Mouse (Mus musculus) natural killer cell, adult 2 months (primary cell): ENCODE results near the gene Ubr4.
"Not testable (repeated sequence)": the region's sequence is repeated elsewhere in the genome, so short reads cannot be mapped to it uniquely, and the experiment has no call there.

Experiments used
- DNase-seq, 2 experiments: peaks; one replicate each; pipeline ENCODE4 v3.0.0; 2022; ENCODE audit warnings: low spot score in 2 of 2

Ubr4 gene

DNA sequence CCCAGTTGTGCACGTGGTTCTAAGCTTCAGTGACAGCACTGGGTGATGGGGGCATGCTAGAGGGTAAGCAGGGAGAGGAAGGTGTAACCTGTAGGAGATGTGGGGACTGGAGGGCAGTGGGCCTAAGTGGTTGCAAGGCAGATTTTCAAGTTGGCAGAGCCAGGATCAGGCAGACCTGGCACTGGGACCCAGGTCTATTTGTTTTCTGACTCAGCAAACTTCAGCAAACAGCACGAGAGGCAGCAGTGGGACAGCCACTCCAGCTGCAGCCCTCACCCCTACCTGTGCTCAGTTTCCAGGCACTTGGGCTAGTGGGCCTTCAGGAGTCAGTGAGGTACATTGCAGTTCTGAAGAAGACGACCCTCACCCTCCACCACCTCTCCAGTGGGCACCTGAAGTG lies 4.8 kb downstream of the Ubr4 start:
- no peak for DNase-seq

DNA sequence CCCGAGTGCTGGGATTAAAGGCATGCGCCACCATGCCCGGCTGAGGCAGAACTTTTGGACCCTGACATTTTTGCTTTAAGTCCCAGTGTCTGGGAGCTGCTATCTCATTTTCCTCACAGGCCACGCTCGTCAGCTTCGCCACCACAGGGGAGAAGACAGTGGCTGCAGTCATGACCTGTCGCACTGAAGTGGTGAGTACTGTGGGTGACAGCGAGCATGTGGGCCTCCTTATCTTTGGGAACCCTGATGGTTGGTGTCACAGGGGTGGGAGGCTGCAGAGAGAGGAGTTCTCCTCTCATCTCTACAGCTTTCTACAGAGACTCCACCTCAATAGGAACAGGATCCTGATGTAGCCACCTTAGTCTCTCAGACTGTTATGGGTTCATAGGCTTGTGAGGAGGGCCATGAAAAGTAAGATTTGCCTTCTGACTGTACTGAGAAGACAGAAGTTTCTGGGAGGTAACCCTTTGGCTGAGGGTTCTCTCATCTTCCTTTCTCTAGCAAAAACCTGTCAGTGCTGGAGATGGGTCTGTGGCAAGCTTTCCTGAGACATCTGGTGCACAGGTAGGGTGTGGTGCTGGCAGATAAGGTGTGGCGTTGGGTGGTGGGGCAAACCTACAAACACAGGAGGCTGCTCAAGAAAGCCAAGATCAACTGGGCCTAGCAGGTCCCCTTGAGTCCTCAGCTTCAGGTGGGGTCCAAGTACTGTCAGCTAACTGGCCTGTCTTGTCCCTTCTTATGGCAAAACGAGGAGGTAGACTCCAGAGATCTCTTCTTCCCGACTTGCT lies 8.5 kb downstream of the Ubr4 start:
- DNase-seq: no peak

DNA sequence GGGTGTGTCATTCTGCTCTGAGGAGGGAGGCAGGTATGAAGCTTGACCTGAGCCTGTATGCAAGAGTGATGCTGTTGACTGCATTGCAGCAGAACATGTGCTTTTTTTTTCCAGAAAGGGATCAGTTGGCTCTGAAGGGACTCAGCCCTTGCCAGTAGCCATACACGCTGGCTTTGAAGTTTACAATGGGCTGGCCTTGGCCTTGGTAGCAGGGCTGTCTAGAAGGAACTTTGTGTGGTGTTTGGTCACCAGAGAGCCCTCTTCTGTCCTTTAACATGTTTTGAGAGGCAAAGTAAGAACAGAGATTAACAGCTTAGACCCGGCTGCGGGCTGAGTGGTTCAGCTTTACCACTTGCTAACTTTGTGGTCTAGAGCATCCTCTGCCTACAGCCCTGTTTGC lies 14.9 kb downstream of the Ubr4 start:
- no peak for DNase-seq

DNA sequence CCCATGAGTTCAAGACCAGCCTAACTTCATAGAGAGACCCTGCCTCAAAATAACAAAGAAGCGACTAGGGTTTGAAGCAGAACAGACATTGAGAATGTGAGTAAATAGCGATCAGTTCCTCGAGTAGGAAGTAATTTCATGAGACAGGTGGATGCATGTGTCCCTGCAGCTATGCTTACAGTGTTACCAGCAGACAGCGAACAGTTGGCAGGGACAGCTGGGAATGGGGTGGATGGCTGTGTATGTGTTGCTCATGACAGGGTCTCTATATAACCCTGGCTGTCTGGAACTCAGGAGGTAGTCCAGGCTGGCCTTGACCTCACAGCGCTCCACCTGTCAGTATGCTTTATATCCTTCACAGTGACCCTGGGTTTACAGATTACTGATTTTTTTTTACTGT lies 15.6 kb downstream of the Ubr4 start:
- DNase-seq: no peak

DNA sequence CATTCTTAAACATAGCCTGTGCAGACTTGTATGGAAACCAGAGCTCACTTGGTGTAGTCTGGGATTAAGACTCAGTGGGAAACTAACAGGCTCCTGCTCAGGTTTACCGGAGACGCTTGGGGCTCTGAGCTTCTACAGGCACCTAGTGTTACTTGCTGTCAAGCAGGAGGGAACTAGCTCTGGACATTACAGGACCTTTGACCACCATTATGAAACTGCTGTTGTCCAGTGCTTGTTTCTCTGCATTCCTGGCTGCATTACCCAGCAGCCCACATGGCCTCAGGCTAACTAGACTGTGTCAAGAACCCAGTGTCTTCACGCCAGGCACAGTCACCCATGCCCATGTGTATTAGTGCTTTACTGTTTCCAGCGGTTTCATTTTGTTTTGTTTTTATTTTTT lies 20.7 kb downstream of the Ubr4 start:
- DNase-seq: no peak

DNA sequence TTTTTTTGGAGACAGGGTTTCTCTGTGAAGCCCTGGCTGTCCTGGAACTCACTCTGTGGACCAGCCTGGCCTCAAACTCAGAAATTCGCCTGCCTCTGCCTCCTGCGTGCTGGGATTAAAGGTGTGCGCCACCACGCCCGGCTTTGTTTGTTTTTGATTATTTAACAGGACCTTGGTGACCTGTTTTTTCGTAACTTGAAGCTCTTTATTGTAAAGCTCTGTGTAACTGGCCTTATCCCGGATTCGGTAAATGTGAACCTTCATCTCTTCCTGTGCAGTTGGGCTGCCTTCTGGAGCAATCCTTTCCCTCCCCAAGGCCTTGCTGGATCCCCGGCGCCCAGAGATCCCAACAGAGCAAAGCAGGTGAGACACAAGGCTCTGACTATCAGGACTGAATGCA lies 21.1 kb downstream of the Ubr4 start:
- DNase-seq: no peak

DNA sequence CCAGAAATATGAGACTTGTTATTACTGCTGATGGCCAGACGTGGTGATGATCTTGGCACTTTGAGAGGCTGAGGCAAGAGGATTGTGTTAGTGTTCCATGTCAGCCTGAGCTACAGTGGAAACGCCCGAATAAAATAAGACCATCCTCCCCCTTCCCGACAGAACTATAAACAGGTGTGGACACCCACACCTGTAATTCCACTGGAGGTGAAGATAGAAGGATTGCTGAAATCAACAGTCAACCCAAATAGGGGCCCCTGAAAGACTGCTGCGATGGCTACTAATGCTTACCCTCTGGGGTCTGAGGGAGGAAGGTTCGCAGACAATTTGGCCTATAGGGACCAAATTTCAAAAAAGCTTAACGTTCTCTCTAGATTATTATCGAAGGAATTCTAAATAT lies 27.3 kb downstream of the Ubr4 start:
- no peak for DNase-seq

DNA sequence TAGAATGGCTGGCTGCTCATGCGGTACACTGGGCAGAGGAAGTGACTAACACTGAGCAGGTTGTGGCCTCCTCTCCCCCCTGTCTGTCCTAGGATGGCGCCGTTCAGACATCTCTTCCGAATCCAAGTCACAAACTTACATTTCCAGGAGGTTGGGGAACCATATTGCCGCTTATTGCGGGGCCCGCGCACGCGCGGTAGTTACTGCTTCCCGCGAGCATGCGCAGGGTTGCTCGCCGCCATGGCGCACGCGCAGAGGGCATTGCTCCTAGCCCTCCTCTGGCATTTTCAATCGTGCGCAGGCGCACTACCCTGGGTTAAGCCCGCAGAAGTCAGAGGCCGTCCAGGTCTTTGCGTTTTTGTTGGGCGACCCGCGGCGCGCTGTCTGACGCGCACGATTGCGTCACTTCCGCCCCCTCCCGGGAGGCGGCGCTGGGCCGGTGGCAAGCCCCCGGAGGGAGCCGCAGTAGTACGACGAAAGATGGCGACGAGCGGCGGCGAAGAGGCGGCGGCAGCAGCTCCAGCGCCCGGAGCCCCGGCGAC lies 27.9 kb downstream of the Ubr4 start:
- peak; percentile 100 for DNase-seq

DNA sequence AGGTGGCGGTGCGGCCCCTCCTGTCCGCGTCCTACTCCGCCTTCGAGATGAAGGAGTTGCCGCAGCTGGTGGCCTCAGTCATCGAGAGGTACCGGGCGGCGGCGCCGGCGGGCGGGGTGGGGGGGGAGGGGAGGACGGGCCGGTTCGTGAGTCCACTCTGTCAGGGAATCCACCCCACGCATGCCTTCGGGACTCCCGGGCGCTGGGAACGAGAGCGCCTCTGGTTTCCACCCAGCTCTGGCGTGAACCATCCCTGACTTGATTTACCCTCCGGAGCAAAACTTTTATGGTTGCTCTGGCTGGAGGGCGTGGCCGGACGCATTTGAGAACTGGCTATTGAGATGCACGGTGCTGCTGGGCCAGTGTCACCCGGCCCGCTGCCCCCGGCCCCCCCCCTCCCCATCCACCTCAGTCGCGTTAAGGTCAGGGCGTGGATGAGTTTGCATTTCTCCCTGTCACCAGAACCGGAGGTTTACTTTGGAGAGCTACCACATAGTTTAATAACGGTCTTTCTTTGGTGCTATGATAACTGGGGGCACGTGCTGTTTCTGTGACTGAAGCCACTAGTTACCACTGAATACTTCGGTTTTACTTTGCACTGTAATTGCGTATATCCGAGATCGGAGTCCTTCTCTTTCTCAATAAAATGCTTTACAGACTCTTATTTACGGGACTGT lies 28.5 kb downstream of the Ubr4 start:
- no peak for DNase-seq

DNA sequence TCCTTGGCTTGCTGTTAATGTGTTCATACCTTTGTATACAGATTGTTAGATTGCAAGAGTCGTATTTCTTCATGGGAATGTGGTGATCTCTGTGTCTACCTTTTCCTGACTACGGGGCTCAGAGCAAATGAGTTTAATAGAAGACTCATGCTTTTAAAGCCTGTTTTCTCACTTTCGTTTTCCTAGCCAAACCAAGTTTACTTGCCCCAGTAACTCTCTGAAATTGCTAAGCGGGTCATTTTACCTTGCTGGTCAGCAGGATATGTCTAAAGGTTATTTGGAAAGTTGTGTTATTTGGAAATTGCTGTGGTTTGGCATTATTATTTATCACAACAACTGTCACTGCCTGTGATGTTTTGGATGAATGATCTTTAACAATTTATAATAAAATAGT lies 29.0 kb downstream of the Ubr4 start:
- DNase-seq: no peak

DNA sequence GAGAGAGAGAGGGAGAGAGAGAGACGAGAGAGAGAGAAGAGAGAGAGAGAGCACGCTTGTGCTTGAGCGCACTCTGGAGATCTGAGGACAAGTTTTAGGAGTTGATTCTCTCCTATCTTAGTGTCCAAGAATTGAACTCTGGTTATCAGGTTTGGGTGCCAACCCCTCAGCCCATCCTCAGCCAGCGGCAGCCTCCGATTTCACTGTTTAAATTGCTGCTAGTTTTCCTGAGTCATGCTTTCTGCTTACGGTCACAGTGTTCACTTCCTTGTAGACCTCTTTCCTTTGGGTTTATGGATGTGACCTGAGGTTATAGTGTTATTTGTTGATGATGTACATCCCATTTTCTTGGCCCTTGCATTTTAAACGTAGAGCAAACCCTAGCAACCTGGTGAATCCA lies 29.8 kb downstream of the Ubr4 start:
- DNase-seq: no peak

DNA sequence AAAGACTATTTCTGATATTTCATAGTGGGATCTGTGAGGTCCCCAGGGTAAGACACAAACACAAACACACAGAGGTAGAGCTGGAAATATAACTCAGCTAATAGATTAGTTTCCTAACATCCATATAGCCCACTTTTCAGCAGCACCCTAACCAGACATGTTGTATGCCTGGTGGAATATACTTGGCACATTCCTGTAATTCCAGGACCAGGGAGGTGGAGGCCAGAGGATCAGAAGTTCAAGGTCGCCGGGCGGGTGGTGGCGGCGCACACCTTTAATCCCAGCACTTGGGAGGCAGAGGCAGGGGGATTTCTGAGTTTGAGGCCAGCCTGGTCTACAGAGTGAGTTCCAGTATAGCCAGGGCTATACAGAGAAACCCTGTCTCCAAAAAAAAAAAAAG lies 33.4 kb downstream of the Ubr4 start:
- not testable (repeated sequence) for DNase-seq

DNA sequence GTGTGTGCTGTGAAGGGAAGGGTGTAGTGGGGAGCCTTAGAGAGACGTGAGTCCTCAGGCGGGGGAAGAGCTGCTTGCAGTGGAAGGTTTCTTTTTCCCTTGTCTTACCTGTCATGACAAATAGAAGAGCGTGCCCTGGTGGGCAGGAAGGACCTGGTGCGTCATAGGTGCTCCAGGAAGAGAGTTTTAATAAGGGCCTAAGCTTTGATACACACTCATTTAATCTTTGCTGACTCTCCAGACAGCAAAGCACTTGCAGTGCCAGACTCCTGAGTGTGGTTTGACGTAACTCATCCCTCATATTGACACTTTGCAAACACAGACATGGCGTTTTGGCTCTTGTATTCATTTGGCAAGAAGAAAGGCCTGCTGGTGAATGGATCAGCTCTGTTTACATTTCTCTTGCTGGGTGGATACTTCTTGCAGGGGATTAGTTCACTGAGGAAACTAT lies 34.5 kb downstream of the Ubr4 start:
- DNase-seq: no peak

DNA sequence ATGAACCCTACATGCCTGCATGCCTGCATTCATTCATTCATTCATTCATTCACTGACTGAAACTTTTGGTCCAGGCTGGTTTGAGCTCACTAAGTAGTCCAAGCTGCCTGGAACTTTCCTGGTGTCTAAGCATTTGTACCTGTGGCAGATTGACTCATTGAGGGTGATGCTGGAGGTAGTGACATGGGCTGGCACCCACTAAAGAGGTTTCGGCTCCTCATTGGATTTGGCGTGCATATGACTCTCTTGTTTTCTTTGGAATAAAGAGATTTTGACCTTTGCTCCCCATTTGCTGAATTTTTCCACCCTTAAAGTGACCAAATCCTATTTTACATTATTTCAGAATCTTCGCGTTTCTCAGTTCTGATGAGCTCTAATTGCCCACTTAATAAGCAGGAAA lies 37.1 kb downstream of the Ubr4 start:
- no peak for DNase-seq

DNA sequence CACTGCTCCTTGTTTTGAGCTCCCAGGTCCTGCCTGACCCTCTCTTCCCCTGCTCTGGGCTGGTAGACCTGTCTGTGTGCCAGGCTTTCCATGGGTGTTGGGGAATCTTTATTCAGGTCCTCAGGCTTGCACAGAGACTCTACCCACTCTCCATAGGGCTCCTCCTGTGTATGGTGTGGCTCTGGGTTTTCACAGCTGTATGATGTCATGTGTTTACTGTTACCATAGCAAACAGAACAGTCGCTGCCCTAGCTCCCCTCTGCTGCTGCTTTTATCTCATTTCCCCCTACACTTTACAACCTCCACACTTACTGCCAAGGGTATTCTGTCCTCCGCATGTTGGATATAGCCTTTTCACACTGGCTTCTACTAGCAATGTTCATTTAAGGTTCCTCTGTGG lies 43.0 kb downstream of the Ubr4 start:
- no peak for DNase-seq

DNA sequence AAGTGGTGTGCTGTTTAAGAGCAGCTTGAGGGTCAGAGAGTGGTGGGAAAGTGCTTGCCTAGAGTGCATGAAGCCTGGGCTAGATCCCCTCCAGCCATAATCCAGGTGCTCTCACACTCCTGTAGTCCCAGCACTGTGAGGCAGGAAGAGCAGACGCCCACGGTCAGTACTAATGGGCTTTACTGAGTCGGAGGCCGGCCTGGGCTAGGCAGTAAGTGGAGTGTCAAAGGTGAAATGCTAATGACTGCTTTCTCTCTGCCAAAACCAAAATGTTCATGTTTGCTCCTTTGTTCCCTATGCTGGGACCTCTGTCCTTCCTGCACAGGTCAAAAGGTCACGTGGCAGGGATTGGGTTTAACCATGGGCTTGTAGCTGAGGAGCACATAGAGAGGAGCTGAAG lies 48.1 kb downstream of the Ubr4 start:
- DNase-seq: no peak

DNA sequence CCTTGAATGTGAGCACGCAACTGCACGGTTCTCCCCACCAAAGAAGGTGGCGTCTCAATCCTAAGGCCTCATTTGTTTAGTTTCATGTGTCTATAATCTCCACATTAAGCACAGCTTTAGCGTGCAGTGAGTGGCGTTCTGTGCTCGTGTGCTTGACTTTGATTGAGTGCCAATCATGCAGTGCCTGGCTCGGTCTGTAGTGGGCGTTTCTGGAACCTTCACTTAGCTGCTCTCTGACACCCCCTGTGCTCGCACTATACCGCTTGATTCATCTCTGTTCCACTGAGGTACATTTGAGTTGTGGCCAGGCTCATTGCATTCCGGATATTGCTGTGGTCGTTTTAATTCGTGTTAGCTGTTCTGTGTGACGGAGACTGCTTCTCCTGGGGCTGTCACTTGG lies 50.8 kb downstream of the Ubr4 start:
- DNase-seq: no peak

DNA sequence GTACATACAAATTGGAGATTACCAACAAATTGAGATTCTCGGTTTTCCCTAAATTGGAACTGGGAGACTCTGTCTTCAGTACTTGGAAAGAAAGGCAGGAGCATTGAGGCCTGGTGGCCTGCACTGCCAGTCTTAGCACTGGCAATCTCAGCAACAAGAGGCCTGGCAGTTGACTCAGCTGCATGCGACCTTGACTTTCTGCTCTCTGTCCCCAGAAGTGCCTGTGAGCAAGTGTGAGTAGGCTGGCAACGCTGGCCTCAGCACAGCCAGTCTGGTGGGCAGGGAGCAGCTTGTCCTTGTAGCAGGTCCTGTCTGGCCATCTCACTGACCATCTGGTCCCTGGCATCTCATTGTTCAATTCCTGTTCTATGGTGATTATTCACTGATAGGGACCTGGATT lies 58.9 kb downstream of the Ubr4 start:
- no peak for DNase-seq

DNA sequence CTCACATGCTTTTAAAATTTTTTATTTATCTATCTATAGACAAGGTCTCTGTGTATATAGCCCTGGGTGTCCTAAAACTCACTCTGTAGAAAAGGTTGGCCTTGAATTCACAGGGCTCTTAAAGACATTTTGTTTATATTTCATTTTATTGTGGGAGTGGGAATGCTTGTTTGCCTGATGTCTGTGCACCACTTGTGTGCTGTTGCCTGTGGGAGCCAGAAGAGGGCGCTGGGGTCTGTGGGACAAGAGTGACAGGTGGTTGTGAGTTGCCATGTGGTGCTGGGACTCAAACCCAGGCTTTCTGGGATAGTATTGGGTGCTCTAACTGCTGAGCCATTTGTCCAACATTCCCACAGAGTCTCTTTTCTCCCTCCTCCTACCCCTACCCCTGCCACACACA lies 65.5 kb downstream of the Ubr4 start:
- no peak for DNase-seq

DNA sequence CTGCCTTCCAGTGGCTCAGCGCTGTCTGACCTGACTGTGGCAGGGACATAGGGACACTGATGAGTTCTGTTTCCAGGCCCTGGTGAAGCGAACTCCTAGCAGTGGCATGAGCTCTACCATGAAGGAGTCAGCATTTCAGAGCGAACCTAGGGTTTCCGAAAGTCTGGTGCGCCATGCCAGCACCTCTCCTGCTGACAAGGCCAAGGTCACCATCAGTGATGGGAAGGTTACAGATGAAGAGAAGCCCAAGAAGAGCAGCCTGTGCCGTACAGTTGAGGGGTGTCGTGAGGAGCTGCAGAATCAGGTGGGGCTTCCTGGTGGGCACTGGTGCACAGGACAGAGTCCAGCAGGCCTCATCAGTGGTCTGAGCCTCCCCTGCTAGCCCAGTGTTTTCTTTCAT lies 69.2 kb downstream of the Ubr4 start:
- DNase-seq: no peak

DNA sequence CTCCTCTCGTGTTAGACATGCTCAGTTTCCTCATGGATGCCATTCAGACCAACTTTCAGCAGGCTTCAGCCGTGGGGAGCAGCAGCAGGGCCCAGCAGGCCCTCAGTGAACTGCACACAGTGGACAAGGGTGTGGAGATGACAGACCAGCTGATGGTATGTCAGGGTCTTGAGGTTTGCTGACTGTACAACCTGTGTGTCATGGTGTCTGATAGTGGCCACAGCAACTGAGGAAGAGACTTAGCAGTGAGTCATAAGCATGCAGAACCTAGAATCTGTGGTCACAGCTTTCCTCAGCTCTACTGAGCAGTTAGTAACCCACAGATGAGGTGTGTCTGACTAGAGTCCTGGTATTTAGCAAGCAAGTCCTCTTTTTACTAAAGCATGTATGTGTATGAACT lies 70.0 kb downstream of the Ubr4 start:
- DNase-seq: no peak

DNA sequence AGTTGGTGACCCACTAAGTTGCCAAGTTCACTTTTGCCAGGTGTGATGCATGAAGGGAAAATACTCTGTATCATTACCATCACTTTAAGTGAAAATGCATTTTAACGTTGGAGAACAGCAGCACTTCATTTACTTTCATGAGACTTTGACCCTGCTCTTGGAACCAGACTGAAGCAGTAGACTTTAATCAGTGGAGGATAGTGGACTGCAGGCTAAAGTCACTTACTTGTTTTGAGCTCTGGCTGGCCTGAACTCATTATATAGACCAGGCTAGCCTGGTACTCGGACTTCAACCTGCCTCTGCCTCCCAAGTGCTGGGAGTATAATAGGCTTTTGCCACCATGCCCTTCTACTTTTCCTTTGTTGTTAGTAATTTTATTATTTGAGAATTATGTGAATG lies 70.9 kb downstream of the Ubr4 start:
- no peak for DNase-seq

DNA sequence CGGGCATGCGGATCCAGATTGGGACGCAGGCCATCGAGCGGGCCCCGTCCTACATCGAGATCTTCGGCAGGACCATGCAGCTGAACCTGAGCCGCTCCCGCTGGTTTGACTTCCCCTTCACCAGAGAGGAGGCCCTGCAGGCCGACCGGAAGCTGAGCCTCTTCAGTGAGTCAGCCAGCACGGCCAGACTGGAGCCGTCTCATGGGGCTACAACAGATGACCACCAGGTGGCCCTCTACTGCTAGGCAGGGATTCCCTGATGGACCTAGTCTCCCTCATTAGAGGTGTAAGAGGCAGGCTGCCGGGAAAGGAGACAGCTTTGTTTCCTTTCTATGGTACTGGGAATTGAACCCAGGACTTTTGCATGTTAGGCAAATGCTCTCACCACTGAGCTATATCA lies 77.8 kb downstream of the Ubr4 start:
- DNase-seq: peak; percentile 53 to 58
